Mouse (Mus musculus) midbrain, embryonic 10.5 days (tissue): ENCODE measurements around the gene Rad51b. TPM values are rescaled to one million over a fixed set of nuclear protein-coding genes. Genes with fewer than 3 reads are reported as not detected.

Experiments
- DNase-seq: peaks from one replicate; pipeline ENCODE4 v3.0.0-alpha.2; 2017; ENCODE audit warnings: low spot score
- H3K27ac ChIP-seq: fragments of 300-500 bp; sonication (generic); replicated peaks from 2 replicates; pipeline ENCODE4 v1.5.1; 2016; ENCODE audit warnings: mild to moderate bottlenecking
- H3K27me3 ChIP-seq: fragments of 300-500 bp; sonication (generic); 2 replicates; pipeline ENCODE4 v1.6.1; 2016; ENCODE audit warnings: low read depth, mild to moderate bottlenecking; ENCODE audit not compliant: poor library complexity, severe bottlenecking
- H3K36me3 ChIP-seq: fragments of 300-500 bp; sonication (generic); 2 replicates; pipeline ENCODE4 v1.6.1; 2016; ENCODE audit warnings: mild to moderate bottlenecking, moderate library complexity
- H3K4me1 ChIP-seq: fragments of 300-500 bp; sonication (generic); 2 replicates; pipeline ENCODE4 v1.6.1; 2016
- H3K4me3 ChIP-seq: fragments of 300-500 bp; sonication (generic); 2 replicates; pipeline ENCODE4 v1.5.1; 2016; ENCODE audit warnings: mild to moderate bottlenecking, moderate library complexity
- H3K9me3 ChIP-seq: fragments of 300-500 bp; sonication (generic); replicated peaks from 2 replicates; pipeline ENCODE4 v1.6.1; 2016; ENCODE audit warnings: mild to moderate bottlenecking
- WGBS: fragments of 180-500 bp; shearing (Covaris S2); methylation state at CpG from one replicate; pipeline ENCODE4 v1.1.7; 2016; 5-methylcytosine and 5-hydroxymethylcytosine counted together
- polyA plus RNA-seq: library from polyadenylated mRNA; unstranded; fragments of >200 nt; fragmentation: Nextera tagmentation; extraction: Ambion mirVana; gene quantifications from 2 replicates; pipeline ENCODE4 v1.2.1, GENCODE M21; 2016

The Rad51b gene
- polyA plus RNA-seq, 1 experiment from 2014 or later, result 7.8 TPM

GRCm38 (mm10) chr12:79535532-79536437, 238.7 kb downstream of the Rad51b start:
- H3K4me3 ChIP-seq, result no peak overlapping the region
- peak overlapping the region; percentile 71 for H3K27ac ChIP-seq
- H3K9me3 ChIP-seq, result no peaks in the 10 kb centered on the region
- H3K27me3 ChIP-seq, result no peaks in the 10 kb centered on the region
- peaks cover 35% of the 10 kb centered on the region for H3K4me1 ChIP-seq
- WGBS, result 67% methylated on average over 9 of the region's 9 CpGs
- no peak for DNase-seq
- H3K36me3 ChIP-seq, result no peaks in the 10 kb centered on the region

GRCm38 (mm10) chr12:79540176-79540575, 243.1 kb downstream of the Rad51b start:
- 74% methylated on average over 5 of the region's 5 CpGs for WGBS
- H3K4me3 ChIP-seq, result no peak overlapping the region
- H3K36me3 ChIP-seq, result no peaks in the 10 kb centered on the region
- peaks cover 35% of the 10 kb centered on the region for H3K4me1 ChIP-seq
- no peak for DNase-seq
- H3K27ac ChIP-seq, result no peak overlapping the region; the same call in 1 of the 2 replicates
- H3K27me3 ChIP-seq, result no peaks in the 10 kb centered on the region
- H3K9me3 ChIP-seq, result no peaks in the 10 kb centered on the region

GRCm38 (mm10) chr12:79541581-79541980, 244.5 kb downstream of the Rad51b start:
- Histone ChIP-seq H3K27ac (no peak overlapping the region; the same call in 1 of the 2 replicates), H3K4me1 (peaks cover 26% of the 10 kb centered on the region), H3K36me3 (no peaks in the 10 kb centered on the region), H3K4me3 (no peak overlapping the region), H3K9me3 (no peaks in the 10 kb centered on the region), H3K27me3 (no peaks in the 10 kb centered on the region)
- 90% methylated on average over 6 of the region's 6 CpGs for WGBS
- no peak for DNase-seq

- WGBS, result 77% methylated on average over 3 of the region's 3 CpGs
- Histone ChIP-seq H3K27me3 (no peaks in the 10 kb centered on the region), H3K9me3 (no peaks in the 10 kb centered on the region), H3K4me1 (peaks cover 35% of the 10 kb centered on the region), H3K27ac (no peak overlapping the region), H3K36me3 (no peaks in the 10 kb centered on the region), H3K4me3 (no peak overlapping the region)
- no peak for DNase-seq
Measured at GRCm38 (mm10) chr12:79545063-79545462, 248.0 kb downstream of the Rad51b start.

GRCm38 (mm10) chr12:79547556-79547955, 250.5 kb downstream of the Rad51b start:
- 86% methylated on average over 6 of the region's 6 CpGs for WGBS
- no peak for DNase-seq
- H3K4me1 ChIP-seq, result peaks cover 26% of the 10 kb centered on the region
- H3K27me3 ChIP-seq, result no peaks in the 10 kb centered on the region
- no peaks in the 10 kb centered on the region for H3K9me3 ChIP-seq
- H3K4me3 ChIP-seq, result no peak overlapping the region
- H3K36me3 ChIP-seq, result no peaks in the 10 kb centered on the region
- no peak overlapping the region for H3K27ac ChIP-seq

- H3K27me3 ChIP-seq, result no peaks in the 10 kb centered on the region
- H3K9me3 ChIP-seq, result no peaks in the 10 kb centered on the region
- WGBS, result 82% methylated on average over 8 of the region's 8 CpGs
- DNase-seq, result no peak
- H3K4me3 ChIP-seq, result no peak overlapping the region
- H3K4me1 ChIP-seq, result peaks cover 18% of the 10 kb centered on the region
- no peak overlapping the region for H3K27ac ChIP-seq
- no peaks in the 10 kb centered on the region for H3K36me3 ChIP-seq
Measured at GRCm38 (mm10) chr12:79548607-79549330, 251.7 kb downstream of the Rad51b start.

- no peak for DNase-seq
- H3K4me3 ChIP-seq, result no peak overlapping the region
- H3K9me3 ChIP-seq, result no peaks in the 10 kb centered on the region
- peaks cover 14% of the 10 kb centered on the region for H3K4me1 ChIP-seq
- no peaks in the 10 kb centered on the region for H3K27me3 ChIP-seq
- H3K27ac ChIP-seq, result no peak overlapping the region
- H3K36me3 ChIP-seq, result no peaks in the 10 kb centered on the region
- 73% methylated on average over 7 of the region's 7 CpGs for WGBS
Measured at GRCm38 (mm10) chr12:79550049-79550682, 253.1 kb downstream of the Rad51b start.

GRCm38 (mm10) chr12:79551274-79551673, 254.2 kb downstream of the Rad51b start:
- no peak overlapping the region for H3K27ac ChIP-seq
- no peak for DNase-seq
- 85% methylated on average over 1 of the region's 1 CpGs for WGBS

GRCm38 (mm10) chr12:79553056-79553455, 256.0 kb downstream of the Rad51b start:
- peaks cover 14% of the 10 kb centered on the region for H3K4me1 ChIP-seq
- no peak overlapping the region for H3K27ac ChIP-seq
- no peaks in the 10 kb centered on the region for H3K27me3 ChIP-seq
- DNase-seq, result no peak
- H3K9me3 ChIP-seq, result no peaks in the 10 kb centered on the region
- no peak overlapping the region for H3K4me3 ChIP-seq
- no peaks in the 10 kb centered on the region for H3K36me3 ChIP-seq

More at GRCm38 (mm10) chr12:79551274-79551673, 254.2 kb downstream of the Rad51b start:
- peaks cover 14% of the 10 kb centered on the region for H3K4me1 ChIP-seq
- H3K27me3 ChIP-seq, result no peaks in the 10 kb centered on the region
- H3K9me3 ChIP-seq, result no peaks in the 10 kb centered on the region
- no peaks in the 10 kb centered on the region for H3K36me3 ChIP-seq
- no peak overlapping the region for H3K4me3 ChIP-seq

- Histone ChIP-seq H3K9me3 (no peaks in the 10 kb centered on the region), H3K27me3 (no peaks in the 10 kb centered on the region), H3K4me3 (no peak overlapping the region), H3K36me3 (no peaks in the 10 kb centered on the region), H3K4me1 (peaks cover 6% of the 10 kb centered on the region; the same call in 1 of the 2 replicates), H3K27ac (no peak overlapping the region)
- 92% methylated on average over 5 of the region's 5 CpGs for WGBS
- DNase-seq, result no peak
Measured at GRCm38 (mm10) chr12:79557904-79558303, 260.8 kb downstream of the Rad51b start.

GRCm38 (mm10) chr12:79558711-79559110, 261.6 kb downstream of the Rad51b start:
- Histone ChIP-seq H3K27me3 (no peaks in the 10 kb centered on the region), H3K4me1 (peaks cover 6% of the 10 kb centered on the region; the same call in 1 of the 2 replicates), H3K36me3 (no peaks in the 10 kb centered on the region), H3K4me3 (no peak overlapping the region), H3K9me3 (no peaks in the 10 kb centered on the region), H3K27ac (no peak overlapping the region)
- 94% methylated on average over 3 of the region's 3 CpGs for WGBS
- DNase-seq, result no peak

- no peak for DNase-seq
- WGBS, result 70% methylated on average over 4 of the region's 4 CpGs
- Histone ChIP-seq H3K36me3 (no peaks in the 10 kb centered on the region), H3K9me3 (no peaks in the 10 kb centered on the region), H3K4me1 (peaks cover 6% of the 10 kb centered on the region; the same call in 1 of the 2 replicates), H3K27me3 (no peaks in the 10 kb centered on the region), H3K4me3 (no peak overlapping the region), H3K27ac (no peak overlapping the region)
Measured at GRCm38 (mm10) chr12:79559410-79560015, 262.4 kb downstream of the Rad51b start.
